Mouse (Mus musculus) T-helper 2 cell (primary cell): ENCODE measurements around the gene Nt5dc3.

Experiments
- in situ Hi-C: fragments of 300-600 bp; cut with MboI, MseI; formaldehyde crosslinking; loops from one replicate; pipeline ENCODE4 v1.15.1; 2025; ENCODE audit warnings: high pct_unique_total_duplicates

Gene Nt5dc3

DNA sequence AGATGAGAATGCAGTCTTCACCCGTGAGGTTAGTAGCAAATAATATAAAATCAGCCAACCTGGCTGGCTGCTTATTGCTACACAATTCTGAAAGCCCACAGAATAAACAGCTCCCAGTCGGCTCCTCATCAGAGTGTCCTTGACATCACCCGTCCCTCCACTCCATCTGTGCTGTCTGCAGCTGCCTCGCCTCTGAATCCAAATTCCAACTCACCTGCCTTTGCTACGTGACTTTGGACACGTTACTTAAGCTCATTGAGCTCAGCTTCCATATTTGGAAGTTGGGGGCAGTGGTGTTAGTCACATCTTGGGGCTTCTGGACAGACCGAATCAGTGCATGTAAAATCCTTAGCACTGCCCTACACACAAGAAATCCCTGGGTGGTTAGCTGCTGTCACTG lies 93.3 kb downstream of the Nt5dc3 start:
- in situ Hi-C loops, result no loop called here

DNA sequence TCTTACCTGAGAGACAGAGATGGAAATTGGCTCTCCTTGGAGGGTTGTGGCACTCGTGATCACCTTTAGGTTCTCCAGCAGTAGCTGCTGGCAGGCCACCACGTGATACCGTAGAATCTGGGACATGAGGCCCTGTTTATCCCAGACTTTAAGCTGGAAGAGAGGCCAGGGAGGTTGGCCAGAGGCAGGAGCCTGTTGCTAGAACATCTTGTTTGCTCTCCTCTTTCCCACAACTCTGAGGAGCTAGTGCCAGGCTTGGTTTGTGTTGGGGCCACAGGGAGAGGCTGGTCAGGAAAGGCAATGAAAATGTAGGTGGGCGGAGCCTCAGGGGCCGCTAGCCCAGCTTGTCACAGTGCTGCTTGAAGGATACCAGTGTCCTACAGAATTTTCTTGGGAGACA lies 93.8 kb downstream of the Nt5dc3 start:
- in situ Hi-C loops, result no loop called here

DNA sequence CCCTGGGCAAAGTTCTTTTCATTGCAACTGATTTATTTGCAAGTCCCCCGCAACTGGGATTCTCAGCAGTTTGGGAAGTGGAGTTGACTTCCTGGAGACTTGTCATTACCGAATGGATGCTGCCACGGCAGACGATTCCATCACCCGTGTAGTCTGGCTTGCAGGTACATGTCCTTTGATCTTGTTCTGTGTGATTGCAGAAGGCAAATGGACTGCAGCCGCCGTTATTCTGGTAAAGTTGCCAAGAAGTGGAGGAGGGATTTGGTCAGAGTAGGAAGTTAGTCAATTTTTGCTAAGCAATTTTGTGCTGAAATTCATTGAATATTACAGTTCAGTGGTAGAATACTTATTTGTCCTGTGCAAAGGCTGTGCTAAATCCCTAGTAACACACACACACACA lies 99.9 kb downstream of the Nt5dc3 start:
- in situ Hi-C loops, result no loop called here

DNA sequence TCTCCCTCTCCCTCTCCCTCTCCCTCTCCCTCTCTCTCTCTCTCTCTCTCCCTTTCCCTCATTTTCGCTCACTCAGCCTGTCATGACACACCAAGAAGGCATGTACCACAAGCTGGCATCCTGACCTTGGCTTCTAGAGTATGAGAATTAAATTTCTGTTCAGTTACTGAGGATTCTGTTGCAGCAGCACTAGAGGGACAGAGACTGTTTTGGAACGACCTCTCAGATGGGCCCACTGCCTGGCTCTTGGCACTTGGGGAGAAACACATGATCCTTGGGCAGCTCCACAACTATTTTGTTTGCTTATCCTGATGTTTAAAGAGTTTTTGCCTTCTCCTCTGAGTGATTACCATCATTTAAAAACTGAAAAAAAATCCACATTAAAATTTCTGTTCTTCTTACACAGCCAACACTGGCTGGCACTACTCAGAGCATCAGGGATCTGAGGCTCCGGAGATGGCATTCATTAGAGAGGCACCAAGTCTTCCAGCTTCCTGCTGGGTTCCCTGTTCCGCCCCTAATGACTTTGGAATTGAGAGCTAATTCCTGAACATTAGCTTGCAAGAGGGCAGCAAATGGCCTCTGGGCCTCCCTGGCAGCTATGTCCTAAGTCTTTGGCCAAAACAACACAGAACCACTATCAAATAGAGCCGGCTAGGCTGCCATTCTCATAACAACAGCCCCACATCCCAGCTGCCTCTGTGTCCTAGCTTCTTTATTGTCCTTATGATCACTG lies 101.4 kb downstream of the Nt5dc3 start:
- in situ Hi-C loops, result no loop called here

DNA sequence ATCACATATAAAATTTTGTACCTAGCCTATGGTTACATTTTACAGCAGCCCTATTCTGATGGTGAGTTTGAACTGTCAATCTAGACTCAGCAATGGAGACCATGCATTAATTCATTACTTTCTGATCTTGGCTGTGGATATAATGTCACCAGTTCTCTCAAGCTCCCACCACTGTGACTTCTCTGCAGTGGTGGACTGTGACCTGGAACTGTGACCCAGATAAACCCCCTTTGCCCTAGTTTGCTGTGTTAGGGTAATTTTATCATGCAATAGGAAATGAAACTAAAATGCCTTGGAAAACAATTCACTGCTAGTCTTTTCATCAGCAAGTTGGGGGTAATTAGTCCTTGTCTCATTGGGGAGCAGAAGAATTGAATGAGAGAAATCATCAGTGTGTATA lies 102.6 kb downstream of the Nt5dc3 start:
- in situ Hi-C loops, result no loop called here

DNA sequence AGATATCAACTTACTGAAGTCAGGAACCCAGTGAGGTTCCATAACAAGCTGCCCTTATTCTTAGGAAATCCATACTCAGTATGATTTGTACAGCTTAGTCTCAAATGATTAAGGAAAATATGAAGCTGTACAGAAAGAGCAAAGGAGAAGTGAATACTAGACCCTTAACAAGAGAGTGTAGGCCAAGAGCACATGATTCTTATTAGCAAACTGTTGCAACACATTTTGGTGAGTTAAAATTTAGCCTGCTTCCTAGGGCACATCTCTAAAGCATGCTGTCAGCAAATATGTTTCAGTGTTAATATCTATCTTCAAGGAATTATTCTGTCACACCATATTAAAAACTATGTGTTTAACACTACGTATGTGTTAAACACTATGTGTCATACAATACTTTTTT lies 107.6 kb downstream of the Nt5dc3 start:
- in situ Hi-C loops, result no loop called here
